Mouse (Mus musculus) gastrocnemius, postnatal 25 days (tissue): Measurements from ENCODE around the gene Fkbp10. TPM values are rescaled to one million over a fixed set of nuclear protein-coding genes. Genes with fewer than 3 reads are reported as not detected.

ENCODE experiments used
- DNase-seq: peaks from one replicate; pipeline ENCODE4 v3.0.0; 2022
- total RNA-seq, 2 experiments: library from RNA; stranded (reverse); gene quantifications; 1 replicate in 1 of 2; 2 replicates in 1 of 2; pipeline ENCODE4 v1.2.3; 2021

Fkbp10 gene
- total RNA-seq, 2 experiments from 2014 or later = 7.5 to 10.0 TPM

GRCm38 (mm10) chr11:100394353-100395074 is 21.0 kb upstream of the Fkbp10 start:
- DNase-seq = no peak

- DNase-seq = peak; percentile 86
Observed at GRCm38 (mm10) chr11:100395200-100395599, 20.3 kb upstream of the Fkbp10 start.

DNA sequence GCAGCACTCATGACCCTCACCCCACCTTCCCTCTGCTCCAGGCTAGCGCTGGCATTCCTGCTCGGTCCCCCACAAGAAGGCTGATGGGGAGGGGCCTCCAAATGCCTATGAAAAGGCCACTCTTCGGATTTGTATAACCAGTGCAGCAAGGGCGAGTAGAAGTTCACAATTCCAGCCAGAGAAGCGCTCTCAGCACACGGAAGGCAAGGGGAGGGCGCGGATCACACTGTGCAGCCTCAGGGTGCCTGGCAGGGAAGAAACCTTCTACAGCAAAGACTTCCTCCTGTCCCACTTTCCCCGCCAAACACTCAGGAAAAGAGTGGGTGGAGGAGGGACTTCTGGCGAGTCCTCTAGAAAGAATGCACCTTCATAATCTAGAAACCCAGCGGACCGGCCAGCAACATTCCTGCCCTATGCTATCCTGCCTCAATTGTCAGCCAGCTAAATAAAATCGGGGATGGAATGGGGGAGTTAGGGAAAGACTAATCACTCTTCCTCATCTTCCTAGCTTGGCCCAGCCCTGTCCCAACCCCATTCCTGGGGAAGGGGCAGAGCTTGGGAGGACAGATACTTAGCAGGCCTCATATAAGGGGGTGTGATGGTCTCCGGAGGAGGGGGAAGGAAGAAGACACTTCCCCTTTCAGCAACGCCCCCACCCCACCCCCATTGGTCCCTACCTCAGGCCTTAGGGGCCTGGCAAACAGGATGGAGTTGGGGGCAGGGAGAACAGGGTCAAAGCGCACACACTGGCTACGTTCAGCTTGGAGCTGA is 19.5 kb upstream of the Fkbp10 start:
- DNase-seq = peak; percentile 54

DNA sequence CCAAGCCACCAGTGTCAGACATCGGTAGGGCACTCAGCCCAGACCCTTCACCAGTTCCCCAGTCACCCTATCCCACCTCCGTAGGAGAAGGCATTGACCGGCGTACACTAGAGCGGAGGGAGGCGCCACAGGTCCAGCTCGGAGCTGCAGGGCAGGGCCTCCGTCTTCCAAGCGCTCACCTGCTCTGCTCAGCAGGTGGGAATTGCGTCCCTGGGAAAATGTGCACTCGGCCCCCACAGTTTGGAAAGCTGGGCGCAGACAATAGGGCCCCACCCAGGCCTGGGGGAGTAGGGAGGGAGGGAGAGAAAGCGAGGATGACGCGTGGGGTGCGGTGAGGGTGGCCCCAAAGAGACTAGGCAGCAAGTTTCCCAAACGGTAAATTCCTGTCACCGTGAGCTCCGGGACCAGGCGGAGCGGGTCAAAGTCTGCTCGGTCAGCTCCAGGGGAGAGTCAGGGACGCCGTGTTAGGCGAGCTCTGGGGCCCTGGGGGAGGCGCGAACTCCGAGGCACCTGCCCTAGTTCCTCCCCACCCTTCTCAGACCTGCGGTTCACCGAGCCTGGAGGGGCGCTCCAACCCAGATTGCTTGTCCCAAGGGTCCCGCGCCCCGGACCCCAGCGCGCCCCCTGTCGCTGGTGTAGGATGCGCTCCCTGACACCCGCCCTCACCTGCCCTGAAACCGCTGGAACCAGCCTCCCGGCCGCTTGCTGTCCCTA is 18.5 kb upstream of the Fkbp10 start:
- DNase-seq = peak; percentile 52

- DNase-seq = peak; percentile 100
Observed at GRCm38 (mm10) chr11:100397600-100398389, 17.7 kb upstream of the Fkbp10 start, which contains the start of gene Jup. TSS of gene Jup (minus strand) at chr11:100397763.

DNA sequence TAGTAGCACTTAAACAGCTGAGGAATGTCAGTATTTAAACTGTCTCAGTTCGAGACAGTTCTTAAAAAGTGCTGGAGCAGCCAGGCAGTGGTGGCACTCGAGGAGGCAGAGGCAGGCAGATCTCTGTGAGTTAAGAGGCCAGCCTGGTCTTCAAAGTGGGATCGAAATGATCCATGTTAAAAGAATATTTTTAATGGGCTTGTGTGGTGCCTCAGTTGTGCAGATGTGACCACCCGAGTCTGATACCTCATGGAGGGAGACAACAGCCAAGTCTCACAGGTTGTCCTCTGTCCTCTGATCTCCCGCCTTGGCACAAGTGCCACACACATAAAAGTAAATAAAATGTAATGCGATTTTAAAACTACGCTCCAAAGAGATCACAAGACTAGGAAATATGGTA is 17.0 kb upstream of the Fkbp10 start:
- DNase-seq = no peak

DNA sequence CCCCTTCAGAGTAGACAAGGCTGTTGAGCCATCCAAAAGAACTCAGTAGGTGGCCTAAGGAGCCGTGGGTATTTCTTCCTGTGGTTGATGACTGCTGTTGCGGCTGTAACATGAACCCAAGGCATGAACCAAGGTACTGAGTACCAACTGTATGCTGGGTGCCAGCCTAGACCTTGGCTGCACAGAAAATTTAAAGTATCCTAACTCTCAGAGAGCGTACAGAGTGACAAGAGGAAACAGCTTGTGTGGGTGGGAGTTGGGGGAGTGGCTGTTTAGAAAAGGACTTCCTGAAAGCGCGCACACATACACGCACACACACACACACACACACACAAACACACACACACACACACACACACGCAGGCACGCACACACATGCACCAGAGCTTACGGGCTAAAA is 16.2 kb upstream of the Fkbp10 start:
- DNase-seq = no peak

DNA sequence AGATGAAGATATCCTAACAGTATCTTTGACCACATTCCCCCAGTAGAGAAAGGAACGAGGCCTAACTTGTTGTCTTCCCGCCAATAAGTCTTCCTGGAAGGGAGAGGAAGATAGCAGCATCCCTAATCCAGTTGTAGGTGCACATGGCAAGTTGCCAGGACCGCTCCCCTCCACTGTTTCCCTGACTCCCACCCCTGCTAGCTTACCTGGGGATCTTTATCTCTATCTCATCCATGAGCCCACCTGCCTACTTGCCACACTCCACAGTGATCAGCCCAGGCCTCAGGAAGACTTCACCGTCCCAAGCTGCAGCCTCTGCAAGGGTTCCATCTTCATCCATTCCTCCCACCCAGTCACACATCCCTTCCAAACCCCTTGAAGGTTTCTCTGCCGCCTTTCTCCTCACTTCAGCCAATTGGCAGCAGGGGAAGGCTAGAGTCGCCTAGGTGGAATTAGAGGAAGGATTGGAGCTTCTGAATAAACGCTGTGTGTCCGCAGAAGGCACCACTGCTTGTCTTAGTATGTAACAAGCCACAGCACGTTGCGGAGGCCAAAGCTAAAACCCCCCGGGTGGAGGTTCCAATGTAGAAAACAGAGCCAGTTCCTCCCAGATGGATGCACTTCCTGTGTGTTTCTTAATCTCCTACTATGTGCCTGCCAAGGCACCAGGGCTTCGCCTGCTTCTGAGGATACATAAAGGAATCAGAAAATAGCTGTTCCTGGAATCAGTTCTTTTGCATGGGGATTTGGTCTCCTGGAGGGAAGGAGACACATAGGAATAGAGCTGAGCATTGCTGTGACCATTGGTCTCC is 15.6 kb upstream of the Fkbp10 start:
- DNase-seq = no peak

GRCm38 (mm10) chr11:100400842-100401241 is 14.7 kb upstream of the Fkbp10 start:
- DNase-seq = no peak

GRCm38 (mm10) chr11:100402240-100402639 is 13.3 kb upstream of the Fkbp10 start:
- no peak for DNase-seq

DNA sequence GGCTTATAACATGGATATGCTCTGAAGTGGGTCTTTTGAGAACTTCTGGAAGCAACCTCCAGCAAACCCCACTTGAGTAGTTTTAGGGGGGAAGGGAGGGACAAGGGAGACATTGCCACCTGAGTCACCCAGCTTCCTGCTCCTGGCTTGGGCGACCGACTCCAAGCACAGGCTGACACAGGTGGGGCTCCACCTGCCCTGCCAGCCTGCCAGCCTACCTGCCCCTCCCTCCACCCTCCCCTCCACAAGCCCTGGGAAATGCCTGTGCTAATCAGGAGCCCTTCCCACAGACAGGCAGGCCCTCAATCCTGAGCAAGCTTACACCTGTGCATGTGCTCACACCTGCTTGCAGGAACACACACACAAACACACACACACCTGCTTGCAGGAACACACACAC is 12.8 kb upstream of the Fkbp10 start:
- no peak for DNase-seq

DNA sequence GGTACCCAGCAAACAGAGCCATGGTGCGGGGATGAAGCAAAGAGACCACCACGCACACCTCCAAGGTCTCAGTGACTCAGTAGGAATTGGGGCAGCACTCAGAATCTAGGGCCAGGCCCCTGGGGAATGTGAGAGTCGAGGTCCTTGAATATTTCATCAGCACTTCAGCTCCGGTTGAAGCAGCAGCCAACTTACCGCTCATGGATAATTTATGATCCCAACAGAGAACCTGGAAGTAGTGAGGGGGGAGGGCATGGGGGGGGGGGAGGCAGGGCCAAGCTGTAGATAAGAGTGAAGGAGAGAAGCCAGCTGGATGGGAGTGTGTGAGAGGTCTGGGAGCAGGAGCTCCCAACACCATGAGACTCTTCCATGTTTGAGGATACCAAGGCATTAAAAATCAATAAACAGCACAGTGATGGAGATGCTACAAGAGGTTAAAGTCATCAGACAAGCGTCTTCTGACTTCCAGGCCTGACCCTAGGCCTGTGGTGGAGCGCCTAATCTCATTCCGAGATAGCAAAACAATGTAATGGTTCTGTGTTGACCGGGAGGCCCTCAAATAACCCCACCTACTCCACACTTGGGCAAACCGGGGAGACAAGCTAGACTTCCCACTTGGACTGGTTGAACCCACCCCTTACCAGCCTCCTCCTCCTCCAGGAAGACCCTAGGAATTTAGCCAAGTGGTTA is 11.9 kb upstream of the Fkbp10 start:
- no peak for DNase-seq

DNA sequence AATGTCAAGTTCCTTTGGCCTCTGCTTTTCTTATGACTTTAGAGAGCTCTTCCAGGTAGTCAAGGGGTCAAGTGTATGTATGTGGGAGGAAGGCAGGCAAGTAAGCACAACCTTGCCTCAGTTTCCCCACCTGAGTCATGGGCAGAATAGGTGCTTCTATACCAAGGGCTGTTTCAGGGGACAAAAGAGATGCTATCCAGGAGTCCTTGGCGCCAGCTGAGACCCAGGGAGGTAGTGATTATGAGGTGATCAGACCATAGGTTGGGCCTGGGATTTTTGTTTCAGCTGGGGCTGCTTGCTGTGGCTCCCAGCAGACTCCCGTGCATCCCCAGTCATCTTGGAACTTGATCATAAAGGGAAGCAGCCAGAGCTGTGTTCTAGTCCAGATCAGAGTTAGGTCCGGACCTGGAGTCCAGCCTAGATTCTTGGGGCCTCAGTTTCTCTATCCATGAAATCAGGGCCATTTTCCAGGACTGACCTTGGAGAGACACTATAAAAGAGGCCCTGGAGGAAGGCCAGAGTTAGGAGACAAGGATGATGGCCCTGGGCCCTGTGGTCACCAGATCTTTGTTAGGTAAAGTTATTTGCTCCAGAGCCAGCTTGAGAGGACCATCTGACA is 10.9 kb upstream of the Fkbp10 start:
- no peak for DNase-seq

- no peak for DNase-seq
Observed at GRCm38 (mm10) chr11:100406273-100406672, 9.2 kb upstream of the Fkbp10 start.

DNA sequence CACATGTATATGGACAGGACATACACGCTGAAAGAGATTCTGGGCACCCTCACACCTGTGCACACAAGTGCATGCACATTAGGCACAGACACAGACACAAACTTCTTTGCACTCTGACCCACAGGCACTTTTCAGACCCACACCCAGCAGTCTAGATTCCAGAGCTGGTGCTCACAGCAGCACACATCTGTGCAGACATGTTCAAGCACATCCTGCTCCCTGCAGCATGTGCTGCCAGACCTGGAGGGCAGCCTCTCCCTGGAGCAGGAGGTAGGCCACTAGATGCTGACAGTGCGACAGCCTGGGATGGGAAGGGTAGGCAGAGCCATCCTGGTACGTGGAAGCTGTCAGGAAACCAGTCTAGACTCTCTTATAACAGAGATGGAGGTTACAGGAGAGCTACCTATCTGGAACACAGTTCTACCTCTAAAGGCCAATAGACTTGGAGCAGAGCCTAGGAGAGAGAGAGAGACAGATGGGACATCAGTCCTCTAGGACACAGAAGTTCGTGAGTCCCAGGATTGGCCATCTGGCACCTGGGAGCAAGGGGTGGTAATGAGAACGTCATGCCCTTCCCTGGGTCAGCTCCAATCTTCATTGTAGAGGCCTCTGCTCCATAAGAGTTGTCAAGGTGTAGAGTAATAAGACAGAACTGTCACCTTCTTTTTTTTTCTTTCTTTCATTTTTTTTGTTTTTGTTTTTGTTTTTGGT is 8.3 kb upstream of the Fkbp10 start:
- DNase-seq = no peak

DNA sequence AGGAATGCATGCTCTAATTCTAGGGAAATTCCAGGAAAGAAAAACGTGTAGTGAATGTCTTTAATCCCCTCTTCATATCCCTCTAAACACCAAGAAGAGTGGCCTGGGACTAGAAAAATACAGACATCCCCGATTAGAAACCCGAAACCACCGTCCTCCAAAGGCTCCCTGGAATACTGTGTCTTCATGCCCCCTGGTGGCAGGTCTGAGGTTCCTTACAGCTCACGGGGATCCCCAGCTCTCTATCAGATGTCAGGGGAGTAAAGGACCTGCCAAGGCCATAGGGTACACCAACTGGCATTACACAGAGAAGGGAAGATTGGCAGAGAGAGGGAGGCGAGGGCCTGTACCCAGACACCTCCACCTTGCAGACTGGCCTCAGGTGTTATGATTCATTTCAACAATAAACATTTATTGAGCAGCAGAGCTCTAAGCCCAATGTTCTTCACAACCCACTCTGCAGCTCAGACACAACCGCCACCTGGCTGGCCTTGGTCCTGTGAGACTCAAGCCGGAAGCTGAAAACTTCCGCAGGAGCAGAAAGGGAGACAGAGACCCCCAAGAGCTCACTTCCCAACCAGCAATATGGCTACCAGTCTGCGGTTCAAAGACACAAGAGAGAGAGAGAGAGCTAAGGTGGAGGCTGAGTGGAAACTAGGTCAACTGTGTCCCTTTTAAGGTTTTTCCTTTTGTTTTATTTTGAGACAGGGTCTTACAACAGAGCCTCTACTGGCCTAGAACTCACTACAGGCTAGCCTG is 7.2 kb upstream of the Fkbp10 start:
- peak; percentile 64 for DNase-seq

GRCm38 (mm10) chr11:100408835-100409462 is 6.5 kb upstream of the Fkbp10 start:
- no peak for DNase-seq

GRCm38 (mm10) chr11:100409686-100410085 is 5.8 kb upstream of the Fkbp10 start:
- no peak for DNase-seq
